Mouse (Mus musculus) kidney, postnatal 14 days (tissue): ENCODE measurements around the gene Gm20388.

ENCODE experiments used
- DNase-seq: peaks from one replicate; pipeline ENCODE4 v3.0.0; 2022; ENCODE audit warnings: mixed read lengths

Gm20388 gene

DNA sequence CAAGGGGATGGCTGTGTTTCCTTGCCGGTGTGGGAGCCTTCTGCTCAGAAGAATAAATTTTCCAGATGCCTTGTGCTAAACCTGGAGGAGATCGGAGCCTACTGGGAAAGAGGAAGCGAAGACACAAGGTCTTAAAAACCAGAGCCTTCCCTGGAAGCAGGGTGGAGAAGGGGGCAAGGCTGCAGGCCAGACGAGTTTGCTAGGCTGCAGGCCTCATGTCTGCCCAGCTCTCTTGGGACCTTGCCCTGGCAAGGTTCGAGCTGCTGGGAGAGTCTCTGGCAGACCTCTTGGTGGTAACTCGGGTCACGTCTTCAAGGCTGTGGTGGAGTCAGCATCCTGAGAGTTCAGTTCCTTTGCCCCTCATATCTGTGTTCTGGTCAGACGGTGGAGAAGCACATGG lies 324.2 kb downstream of the Gm20388 start:
- no peak for DNase-seq

- DNase-seq, result no peak
Observed at GRCm38 (mm10) chr8:120243222-120243621, 332.6 kb downstream of the Gm20388 start.

- no peak for DNase-seq
Observed at GRCm38 (mm10) chr8:120243916-120244451, 333.3 kb downstream of the Gm20388 start.

DNA sequence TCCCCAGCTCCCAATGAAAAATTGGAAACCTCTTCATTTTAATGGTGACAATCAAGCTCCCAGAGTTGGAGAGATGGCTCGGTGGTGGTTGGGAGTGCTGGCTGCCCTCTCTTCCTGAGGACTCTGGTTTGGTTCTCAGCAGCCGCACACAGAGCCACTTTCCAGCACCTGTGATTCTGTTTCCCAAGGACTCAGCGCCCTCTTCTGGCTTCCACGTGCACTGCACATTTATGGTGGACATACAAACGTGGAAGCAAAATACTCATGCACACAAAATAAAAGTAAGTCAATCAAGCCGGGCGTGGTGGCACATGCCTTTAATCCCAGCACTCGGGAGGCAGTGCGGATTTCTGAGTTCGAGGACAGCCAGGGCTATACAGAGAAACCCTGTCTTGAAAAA lies 333.9 kb downstream of the Gm20388 start:
- no peak for DNase-seq

DNA sequence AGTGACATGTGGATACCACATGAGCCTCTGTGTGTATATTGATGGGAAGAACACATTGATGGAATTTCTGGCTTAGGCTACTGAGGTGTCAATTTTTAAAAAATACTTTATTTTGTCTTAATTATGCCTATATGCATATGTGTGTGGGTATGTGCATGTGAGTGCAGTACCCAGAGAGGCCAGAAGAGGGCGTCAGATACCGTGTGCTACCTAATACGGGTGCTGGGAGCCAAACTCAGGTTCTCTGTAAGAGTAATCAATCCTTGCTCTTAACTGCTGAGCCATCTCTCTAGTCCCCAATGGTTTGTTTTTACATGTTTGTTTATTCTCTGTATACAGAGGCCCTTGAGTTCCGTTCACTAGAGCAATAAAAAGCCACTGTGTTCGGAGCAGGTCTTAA lies 337.0 kb downstream of the Gm20388 start:
- DNase-seq, result no peak

GRCm38 (mm10) chr8:120248031-120248430 lies 337.4 kb downstream of the Gm20388 start:
- no peak for DNase-seq

DNA sequence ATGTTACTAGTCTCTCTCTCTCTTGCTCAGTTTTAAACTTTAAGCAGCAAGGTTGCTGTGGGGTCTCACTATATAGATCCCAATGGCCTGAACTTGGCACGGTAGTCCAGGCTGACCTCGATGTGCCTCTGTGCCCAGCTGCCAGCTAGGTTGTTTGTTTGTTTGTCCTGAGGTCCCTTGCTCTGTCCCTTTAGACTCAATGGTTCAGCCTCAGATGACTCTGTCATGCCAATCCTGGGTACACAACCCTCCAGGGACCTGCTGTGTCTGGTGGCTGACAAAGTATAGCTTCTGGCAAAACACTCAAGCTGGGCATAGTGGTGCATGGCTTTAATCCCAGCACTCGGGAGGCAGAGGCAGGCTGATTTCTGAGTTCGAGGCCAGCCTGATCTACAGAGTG lies 337.8 kb downstream of the Gm20388 start:
- DNase-seq, result no peak

GRCm38 (mm10) chr8:120249800-120250336 lies 339.2 kb downstream of the Gm20388 start:
- no peak for DNase-seq

DNA sequence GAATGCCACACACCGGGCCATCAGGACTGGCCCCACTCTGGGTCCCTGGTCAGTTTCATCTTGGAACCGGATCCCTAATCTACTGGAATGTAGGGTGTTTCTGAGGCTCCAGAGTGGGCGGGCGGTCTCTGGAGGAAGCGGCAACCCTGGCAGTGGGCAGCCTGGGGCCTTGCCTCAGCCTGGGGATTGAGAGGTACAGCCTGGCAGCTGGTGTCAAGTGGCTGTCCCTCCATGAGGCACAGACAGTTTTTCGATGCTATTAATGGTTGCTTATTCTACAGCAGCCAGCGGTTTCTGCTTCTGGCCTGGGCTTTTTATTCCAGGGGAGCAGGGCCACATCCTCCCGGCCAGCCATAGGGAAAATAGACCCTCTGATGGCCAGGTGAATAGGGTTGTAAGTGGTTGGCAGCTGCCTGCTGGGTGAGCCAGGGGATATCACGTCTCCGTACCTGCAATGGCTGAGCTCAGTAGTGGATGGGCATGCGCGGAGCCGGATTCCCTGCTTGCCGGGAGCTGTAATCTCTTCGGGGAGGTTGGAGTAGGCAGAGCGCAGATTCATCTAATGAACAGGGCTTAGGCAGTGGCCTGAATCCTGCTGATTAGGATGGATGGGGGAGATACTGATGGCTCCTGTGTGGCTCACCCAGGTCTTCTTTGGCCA lies 340.2 kb downstream of the Gm20388 start:
- DNase-seq, result no peak

- DNase-seq, result peak; percentile 49
Observed at GRCm38 (mm10) chr8:120251411-120252035, 340.9 kb downstream of the Gm20388 start.

DNA sequence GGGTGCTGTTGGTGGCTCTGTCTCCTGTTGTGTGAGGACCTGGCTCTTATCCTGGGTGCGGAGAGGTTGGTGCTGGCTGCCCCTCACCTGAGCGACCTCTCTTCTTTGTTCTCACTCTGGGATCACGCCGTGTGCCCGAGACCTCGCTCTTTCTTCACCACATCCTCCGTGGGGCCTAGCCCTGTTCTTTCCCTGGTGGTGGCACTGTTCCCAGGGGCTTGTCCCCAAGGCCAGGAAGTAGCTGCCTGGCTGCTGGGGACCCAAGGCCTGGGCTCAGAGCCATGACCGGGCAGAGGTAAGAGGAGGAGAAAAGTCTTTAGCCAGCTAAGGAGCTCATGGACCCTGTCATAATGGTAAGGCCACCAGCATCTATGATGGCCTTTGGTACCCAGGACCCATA lies 343.0 kb downstream of the Gm20388 start:
- DNase-seq, result no peak

GRCm38 (mm10) chr8:120255406-120255987 lies 344.9 kb downstream of the Gm20388 start:
- no peak for DNase-seq

- DNase-seq, result no peak
Observed at GRCm38 (mm10) chr8:120256958-120257357, 346.3 kb downstream of the Gm20388 start.

DNA sequence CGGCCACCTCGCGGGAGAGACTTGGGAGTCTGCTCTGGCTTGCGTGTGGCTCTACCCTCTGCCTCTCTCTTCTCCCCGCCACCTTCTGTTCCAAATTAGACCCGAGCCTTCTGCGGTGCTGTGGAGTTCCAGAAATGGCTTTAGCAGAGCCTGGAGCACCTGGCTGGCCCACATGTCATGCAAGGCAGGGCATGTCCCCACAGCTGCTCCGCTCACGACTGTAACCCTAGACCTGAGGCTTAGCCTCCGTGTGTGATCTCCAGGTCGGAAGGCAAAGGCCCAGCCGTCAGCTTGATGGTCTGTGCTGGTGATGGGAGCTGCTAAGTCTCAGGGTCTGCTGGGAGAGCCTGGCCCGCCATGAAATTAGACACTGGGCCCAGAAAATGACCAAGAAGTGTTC lies 348.6 kb downstream of the Gm20388 start:
- no peak for DNase-seq

- DNase-seq, result no peak
Observed at GRCm38 (mm10) chr8:120260677-120261076, 350.0 kb downstream of the Gm20388 start.

- peak; percentile 61 for DNase-seq
Observed at GRCm38 (mm10) chr8:120261338-120262120, 350.9 kb downstream of the Gm20388 start.

- DNase-seq, result no peak
Observed at GRCm38 (mm10) chr8:120263879-120264278, 353.2 kb downstream of the Gm20388 start.

- no peak for DNase-seq
Observed at GRCm38 (mm10) chr8:120264388-120264943, 353.8 kb downstream of the Gm20388 start.

- peak; percentile 85 for DNase-seq
Observed at GRCm38 (mm10) chr8:120264944-120265453, 354.4 kb downstream of the Gm20388 start.

- peak; percentile 89 for DNase-seq
Observed at GRCm38 (mm10) chr8:120265471-120265870, 354.8 kb downstream of the Gm20388 start.

DNA sequence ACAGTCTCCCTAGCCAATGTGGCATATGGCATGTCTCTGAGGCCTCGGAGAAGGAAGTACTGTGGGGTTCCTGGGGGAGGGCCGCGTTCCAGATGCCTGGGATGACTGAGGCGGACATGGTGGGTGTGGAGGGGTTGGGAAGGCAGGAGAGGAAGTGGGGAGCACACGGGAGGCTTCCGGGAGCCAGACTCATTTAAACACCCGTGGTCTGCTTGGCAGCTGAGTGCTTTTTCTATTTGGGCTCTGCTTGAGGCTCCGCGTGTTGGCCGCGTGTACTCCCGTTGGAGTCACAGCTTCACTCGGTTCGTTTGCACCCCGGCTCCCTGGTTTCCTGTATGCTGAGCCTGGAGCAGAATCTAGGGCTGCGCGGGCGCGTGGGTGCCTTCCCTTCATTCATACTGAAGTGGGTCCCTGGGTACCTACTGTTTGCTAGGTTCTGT lies 357.9 kb downstream of the Gm20388 start:
- no peak for DNase-seq

GRCm38 (mm10) chr8:120270449-120270848 lies 359.8 kb downstream of the Gm20388 start:
- DNase-seq, result no peak
